Mouse (Mus musculus) common myeloid progenitor, adult 5-6 weeks (primary cell): ENCODE results near the gene Fance. TPM values are rescaled to one million over a fixed set of nuclear protein-coding genes. Genes with fewer than 3 reads are reported as not detected.

Experiments used
- ATAC-seq: replicated peaks from 2 replicates; pipeline ENCODE4 v1.8.0; 2016; ENCODE audit warnings: low read depth, mild to moderate bottlenecking, moderate TSS enrichment, inconsistent platforms; ENCODE audit not compliant: poor library complexity, severe bottlenecking
- total RNA-seq: library from RNA; stranded (forward); fragments of 200-1000, 187-1606 nt; gene quantifications from 2 replicates; pipeline ENCODE4 v1.2.3, GENCODE M21; 2017

Fance gene
- total RNA-seq, 1 experiment from 2014 or later = 36.0 TPM

DNA sequence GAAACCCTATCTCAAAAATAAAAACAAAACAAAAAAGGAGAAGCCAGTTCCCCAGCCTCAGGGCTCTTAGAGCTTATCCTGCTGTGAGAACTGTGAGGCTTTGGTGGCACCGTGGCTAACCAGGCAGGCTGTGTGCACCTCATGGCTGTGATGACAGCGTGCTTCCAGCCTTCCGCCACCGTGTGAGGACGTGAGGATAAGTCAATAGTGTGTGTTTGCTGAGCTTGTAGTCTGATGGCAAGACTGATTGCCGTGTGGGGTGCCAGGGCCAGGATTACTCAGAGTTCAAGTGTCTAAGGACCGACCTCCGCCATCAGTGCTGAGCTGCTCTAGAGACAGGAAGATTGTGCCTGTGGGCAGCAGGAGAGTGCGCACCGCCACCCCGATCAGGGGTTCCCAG is 22.6 kb upstream of the Fance start:
- ATAC-seq = no peak

- peak; percentile 49 for ATAC-seq
Observed at GRCm38 (mm10) chr17:28291346-28291745, 22.0 kb upstream of the Fance start.

DNA sequence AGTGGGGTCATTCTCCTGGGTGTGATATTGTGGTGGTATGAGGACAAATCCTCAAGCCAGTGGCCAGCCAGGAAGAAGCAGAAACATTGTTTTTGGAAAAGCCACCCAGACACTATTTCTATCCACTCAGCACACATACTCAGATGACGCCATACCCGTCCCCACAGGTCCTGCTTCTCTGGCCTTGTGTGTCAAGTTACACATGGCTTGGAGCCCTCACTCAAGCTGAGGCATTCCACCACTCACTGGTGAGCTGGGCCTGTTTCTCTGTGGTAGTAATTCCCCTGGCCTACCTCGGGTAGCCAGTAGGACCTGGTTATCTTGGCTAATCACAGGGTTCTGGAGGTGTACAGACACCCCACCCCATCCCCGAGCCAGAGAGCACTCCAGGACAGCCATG is 19.6 kb upstream of the Fance start:
- ATAC-seq = no peak

DNA sequence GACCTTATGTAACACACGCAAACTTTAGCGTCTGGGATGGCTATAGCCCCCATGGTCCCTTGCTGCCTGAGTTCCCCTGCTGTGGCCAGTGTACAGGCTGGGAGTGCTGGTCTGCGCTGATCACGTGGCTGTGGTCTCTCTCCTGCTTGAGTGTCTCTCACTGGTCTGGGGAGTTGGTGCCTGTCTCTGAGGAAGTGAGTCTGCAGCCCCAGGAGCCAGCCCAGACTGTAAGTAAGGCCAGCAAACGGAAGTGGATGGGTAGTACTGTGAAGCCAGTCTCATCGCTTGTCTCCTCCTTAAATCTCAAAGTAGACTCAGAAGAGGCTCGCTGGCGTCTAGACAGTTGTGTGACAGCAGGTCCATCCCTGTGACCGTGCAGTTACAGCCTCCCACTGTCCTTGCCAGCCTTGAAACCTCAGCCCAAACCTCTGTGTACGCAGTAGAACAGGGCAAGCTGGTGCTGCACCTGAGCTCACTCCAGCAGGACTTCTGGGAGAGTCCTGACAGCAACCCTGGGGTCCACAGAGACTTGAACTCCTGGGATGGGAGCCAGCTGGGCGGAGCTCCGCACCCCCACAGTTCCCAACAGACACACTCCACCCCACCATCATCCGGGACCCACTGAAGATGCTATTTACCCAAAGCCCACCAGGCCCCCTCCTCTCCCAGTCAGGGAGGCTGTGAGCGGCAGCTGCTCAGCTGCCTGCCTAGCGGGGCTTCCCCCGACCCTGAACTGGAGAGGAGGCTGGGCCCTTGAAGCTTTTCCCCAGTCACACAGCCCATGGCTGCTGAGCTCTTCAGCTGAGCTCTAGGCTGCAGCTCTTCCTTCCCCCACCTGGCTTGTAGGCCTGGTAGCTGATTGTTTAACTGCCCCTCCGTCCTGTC is 18.6 kb upstream of the Fance start:
- ATAC-seq = peak; percentile 75

DNA sequence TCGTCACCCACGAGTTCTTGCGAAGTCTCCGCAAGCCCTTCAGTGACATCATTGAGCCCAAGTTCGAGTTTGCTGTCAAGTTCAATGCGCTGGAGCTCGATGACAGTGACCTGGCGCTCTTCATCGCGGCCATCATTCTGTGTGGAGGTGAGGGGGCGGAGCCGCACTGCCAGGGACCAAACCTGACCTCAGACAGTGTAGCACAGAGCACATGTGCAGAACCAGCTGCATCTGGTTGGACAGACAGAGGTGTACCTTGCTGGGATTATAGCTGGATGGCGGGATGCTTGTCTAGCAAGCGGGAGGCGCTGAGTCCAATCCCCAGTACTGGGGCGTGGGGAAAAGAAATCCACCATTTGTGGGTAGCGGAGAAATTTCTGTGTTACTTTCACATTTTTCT is 14.4 kb upstream of the Fance start:
- no peak for ATAC-seq

GRCm38 (mm10) chr17:28299669-28300320 is 13.5 kb upstream of the Fance start:
- 0 out of 2 replicates have a peak, but pooled peaks have one; percentile 15 for ATAC-seq

GRCm38 (mm10) chr17:28300323-28300722 is 13.0 kb upstream of the Fance start:
- ATAC-seq = no peak

DNA sequence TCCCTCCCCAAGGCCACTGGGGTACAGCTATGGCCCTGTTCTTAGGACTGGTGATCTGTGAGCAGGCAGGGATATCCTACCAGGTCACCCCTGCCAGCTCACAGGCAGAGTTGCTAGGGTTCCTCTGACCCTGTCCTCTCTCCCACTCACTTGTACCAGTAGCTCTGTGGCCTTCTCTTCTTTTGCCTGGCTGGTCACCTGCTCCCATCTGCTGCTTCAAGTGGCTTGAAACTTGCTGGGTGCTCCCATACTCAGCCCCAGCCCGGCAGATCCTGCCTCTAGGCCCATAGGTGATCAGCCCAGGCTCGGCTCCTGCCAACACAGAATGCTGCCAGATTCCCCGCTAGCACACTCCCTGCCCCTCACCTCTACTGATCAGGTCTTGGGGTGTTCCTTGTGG is 12.5 kb upstream of the Fance start:
- no peak for ATAC-seq

DNA sequence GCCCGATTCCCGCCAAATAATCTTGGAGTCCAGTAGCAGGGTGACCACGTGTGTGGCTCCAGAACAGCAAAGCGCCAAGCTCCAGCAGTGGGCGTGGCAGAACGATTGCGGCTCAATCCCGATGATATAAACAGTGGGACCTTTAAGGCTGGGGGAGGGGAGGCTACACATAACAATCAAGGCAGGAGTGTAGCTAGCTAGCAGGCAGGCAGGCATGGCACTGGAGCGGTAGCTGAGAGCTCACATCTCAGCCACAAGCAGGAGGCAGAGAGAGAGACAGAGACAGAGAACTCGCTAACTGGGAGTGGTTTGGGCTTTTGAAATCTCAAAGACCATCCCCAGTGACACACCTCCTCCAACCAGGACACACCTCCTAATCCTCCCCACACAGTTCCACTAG is 8.1 kb upstream of the Fance start:
- ATAC-seq = no peak

GRCm38 (mm10) chr17:28308297-28309195 is 4.8 kb upstream of the Fance start:
- peak; percentile 61 for ATAC-seq

GRCm38 (mm10) chr17:28310831-28311230 is 2.5 kb upstream of the Fance start:
- ATAC-seq = no peak

GRCm38 (mm10) chr17:28311366-28312132 is 1.8 kb upstream of the Fance start:
- ATAC-seq = no peak

GRCm38 (mm10) chr17:28312232-28313211 is 797 bp upstream of the Fance start:
- peak; percentile 29; the same call in 1 of the 2 replicates for ATAC-seq

DNA sequence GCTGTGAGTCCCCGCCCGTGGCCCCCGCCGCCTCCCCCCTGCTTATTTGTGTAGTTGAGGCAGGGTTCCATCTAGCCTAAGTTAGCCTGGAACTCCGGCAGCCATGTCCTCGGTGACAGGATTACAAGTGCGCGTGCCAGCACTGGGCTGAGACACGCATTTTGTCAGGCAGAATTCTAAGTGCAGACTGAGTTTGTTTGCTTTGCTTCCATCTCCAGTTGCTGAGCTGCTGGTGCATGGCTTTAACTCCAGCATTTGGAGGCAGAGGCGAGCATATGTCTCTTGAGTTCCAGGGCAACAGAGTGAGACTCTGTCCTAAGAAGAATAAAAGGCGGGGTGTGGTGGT is 534 bp downstream of the Fance start:
- no peak for ATAC-seq

DNA sequence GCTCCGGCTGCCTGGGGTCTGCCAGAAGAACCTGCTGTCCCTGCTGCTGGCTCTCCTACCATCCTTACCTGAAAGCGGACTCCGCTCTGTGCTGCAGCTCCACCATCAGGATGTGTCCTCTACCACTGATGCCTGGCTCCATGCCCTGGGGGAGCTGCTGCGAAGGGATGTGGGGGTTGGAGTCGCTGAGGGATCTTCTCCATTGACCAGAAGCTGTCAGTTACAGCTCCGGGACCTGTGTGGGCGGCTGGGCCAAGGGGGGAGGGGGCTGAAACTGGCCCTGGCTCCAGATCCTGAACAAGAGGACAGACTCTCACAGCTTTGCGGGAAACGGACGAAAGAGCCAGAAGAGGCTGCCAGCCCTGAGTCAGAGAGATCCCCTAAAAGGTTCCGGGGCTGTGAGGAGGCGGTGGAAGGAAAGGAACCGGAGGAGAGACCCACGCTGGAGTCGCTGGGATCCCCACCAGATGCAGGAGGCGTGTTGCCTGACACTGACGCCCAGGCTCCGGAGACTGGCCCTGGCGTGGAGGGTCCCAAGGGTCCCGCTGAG is 2.4 kb downstream of the Fance start:
- ATAC-seq = no peak

DNA sequence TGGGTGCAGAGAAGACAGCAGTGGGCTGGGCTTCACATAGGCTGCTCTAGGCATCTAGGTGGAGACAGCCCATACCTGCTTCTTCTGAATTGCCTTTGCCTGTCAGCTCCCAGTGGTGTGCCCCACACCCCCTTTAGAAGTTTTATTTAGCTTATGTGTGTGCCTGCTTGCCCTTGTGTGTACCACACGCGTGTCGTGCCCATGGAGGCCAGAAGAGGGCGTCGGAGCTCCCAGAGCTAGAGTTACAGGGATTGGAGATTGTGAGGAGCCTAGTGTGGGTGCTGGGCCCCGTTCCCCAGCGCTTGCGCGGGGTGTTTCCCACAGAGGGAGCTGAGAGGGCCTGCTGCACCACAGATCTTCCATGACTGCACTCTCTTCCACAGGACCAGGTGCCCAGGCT is 3.2 kb downstream of the Fance start:
- no peak for ATAC-seq

GRCm38 (mm10) chr17:28317091-28317490 is 3.8 kb downstream of the Fance start:
- no peak for ATAC-seq

GRCm38 (mm10) chr17:28317725-28318124 is 4.4 kb downstream of the Fance start:
- ATAC-seq = no peak
